Mouse (Mus musculus): ENCODE results near the gene Mtnr1a.

GRCm38 (mm10) chr8:45093599-45093998 lies 24.7 kb downstream of the Mtnr1a start:
- TF ChIP-seq GATA1 (IDR thresholded peaks at IDR 0.05; ENCODE audit: borderline replicate concordance, low read length) (no peak), FLI1 (IDR thresholded peaks at IDR 0.05; ENCODE audit: low read length) (no peak)

Measured in megakaryocyte, embryonic 14.5 days (primary cell).